Mouse (Mus musculus) layer of hippocampus, postnatal 25 days (tissue): ENCODE results near the gene Oprl1. TPM values are rescaled to one million over a fixed set of nuclear protein-coding genes. Genes with fewer than 3 reads are reported as not detected.

Source experiments
- DNase-seq, 2 experiments: peaks; one replicate each; pipeline ENCODE4 v3.0.0; 2022; ENCODE audit warnings: mixed read lengths in 2 of 2, low spot score in 1 of 2; ENCODE audit errors: extremely low spot score in 1 of 2
- total RNA-seq, 2 experiments: library from RNA; stranded (reverse); gene quantifications; 2 replicates each; pipeline ENCODE4 v1.2.3; 2021

Oprl1 gene
- total RNA-seq, 2 experiments from 2014 or later = 44.6 to 52.6 TPM

DNA sequence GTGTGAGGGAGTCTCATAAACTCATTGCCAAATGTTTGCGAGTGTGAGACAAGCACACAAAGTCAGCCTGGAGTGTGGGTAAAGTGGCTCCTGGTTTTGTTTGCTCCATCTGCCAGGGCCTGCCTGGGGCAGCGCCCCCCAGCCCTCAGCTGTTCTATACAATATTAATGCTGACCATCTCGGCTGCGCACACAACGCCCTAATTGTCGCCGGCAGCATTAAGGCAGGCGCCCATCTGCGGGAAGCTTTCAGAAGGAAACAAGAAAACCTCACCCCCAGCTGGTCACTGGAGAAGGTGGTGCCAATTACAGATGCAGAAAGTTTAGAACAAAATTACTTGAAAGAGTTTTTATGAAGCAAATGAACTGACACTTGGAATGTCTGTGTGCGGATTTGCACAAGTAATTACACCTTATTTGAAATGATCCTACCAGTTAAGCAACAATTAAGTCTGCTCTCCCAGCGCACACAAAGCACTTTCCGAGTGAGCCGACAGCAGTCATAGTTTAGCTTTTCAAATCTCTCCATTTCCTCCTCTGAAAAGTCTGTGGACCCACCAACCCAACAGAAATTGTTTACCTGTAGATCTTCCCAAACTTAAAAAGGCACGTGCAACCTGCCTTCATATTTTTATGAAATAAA, 49.2 kb downstream of the Oprl1 start:
- no peak for DNase-seq

DNA sequence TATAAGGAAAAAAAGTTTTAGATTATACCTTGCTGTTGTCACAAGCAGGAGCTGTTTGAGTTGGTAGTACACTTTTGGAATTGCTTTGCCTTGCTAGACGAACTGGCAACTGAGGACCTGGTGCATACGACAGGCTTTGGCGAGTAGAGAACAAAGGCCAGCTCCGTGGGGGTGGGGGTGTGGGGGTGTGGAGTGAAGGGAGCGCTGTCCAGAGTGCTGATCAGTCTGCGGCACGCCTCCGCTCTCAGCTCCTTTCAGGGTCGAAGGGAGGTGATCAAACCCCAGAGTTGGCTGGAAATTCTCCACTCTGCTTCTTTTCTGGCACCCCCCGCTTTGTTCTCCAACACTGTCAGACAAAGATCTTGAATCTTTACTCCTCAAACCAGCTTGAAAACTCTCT, 49.8 kb downstream of the Oprl1 start:
- DNase-seq = peak in 1 of 2 experiments; percentile 42

- no peak for DNase-seq
Measured at GRCm38 (mm10) chr2:181765251-181765650, 50.4 kb downstream of the Oprl1 start.

DNA sequence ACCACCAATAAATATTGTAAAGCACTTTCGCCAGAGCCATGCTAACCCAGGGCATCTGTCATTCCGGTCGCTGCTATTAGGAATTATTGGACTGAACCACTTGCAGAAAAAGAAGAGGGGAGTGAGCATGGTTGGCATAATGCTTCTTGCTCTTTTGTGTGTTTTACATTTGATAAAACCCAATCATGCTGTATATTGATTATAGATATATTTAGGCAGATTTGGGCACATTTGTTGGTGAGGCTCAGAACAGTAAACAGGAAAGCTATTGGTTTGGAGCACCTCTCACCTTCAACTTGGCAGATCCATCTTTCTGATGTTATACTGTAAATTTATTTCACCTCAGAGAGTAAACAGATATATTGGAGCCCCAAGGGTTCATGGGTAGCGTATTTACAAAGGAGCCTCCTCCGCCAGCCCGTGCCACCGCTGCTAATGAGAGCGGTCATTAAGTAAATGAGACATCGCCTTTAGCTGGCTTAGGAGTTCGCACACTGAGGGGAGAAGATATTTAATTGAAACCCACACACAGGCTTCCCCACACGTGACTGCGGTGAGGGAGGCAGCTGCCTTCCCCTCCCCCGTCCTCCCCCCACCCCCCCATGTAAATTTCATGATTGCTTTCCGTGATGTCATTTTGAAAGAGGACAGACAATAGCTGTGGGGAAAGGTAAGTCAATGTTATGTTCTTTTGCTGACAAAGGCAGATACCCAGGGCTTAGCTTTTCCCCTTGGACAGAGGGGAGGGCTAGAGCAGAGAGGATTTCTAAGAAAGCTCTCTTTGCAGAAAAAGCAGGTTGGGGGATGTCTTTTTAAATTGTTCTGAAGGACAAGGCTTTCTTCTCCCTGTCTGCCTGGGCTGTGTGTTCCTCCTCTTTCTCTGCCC, 52.1 kb downstream of the Oprl1 start:
- peak; percentile 28 to 40 for DNase-seq

GRCm38 (mm10) chr2:181768451-181768850, 53.6 kb downstream of the Oprl1 start:
- DNase-seq = no peak

DNA sequence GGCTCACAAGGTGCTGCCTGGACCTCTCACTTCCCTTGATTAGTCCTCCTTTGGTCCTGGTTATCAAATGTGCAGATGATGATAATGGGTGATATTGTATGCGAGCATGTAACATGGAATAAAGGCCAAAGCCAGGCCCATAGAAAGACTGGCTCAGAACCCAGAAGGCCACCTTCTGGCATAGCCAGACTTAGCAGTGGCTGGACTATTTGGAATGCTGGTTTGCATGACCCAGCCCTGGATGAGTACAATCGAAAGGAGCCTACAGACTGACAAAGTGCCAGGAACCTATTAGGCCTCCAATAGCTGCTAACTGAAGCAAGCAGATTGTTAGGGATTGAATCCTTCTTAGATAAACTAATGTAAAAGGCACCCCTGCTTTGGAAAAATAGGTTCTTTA, 54.6 kb downstream of the Oprl1 start:
- DNase-seq = no peak

Other genes starting within 250 kb of the Oprl1 start
- not detected for gene Abhd16b, start 221.8 kb upstream of the Oprl1 start, total RNA-seq
- 10 to 100 TPM; 75.4 to 79.1 TPM for gene Tpd52l2, start 217.9 kb upstream of the Oprl1 start, total RNA-seq
- 100 to 1,000 TPM; 272 to 281 TPM for gene Dnajc5, start 194.5 kb upstream of the Oprl1 start, total RNA-seq
- gene Uckl1, start 130.1 kb upstream of the Oprl1 start, total RNA-seq = 10 to 100 TPM; 53.3 to 73.1 TPM
- 10 to 100 TPM; 57.9 to 58.8 TPM for gene Prpf6, start 123.1 kb upstream of the Oprl1 start, total RNA-seq
- gene Zfp512b, start 122.2 kb upstream of the Oprl1 start, total RNA-seq = 100 to 1,000 TPM in 1 of 2 experiments, 10 to 100 TPM in 1; 82.8 to 114 TPM
- 10 to 100 TPM; 11.7 to 14.2 TPM for gene Samd10, start 115.8 kb upstream of the Oprl1 start, total RNA-seq
- gene Gm29797, start 58.0 kb upstream of the Oprl1 start, total RNA-seq = 1 to 10 TPM in 1 of 2 experiments, under 1 TPM in 1; 0.49 to 1.0 TPM
- 10 to 100 TPM; 10.6 to 14.8 TPM for gene Sox18, start 43.4 kb upstream of the Oprl1 start, total RNA-seq
- gene Tcea2, start 34.7 kb upstream of the Oprl1 start, total RNA-seq = 10 to 100 TPM; 53.7 to 65.7 TPM
- 10 to 100 TPM; 32.2 to 39.5 TPM for gene Rgs19, start 21.0 kb upstream of the Oprl1 start, total RNA-seq
- gene Lkaaear1, start 16.6 kb upstream of the Oprl1 start, total RNA-seq = not detected
- 10 to 100 TPM; 26.4 to 34.5 TPM for gene Myt1, start 48.3 kb downstream of the Oprl1 start, total RNA-seq
- gene Pcmtd2, start 122.8 kb downstream of the Oprl1 start, total RNA-seq = 10 to 100 TPM; 84.9 to 86.9 TPM
- 10 to 100 TPM; 26.0 to 27.9 TPM for gene Polr3k, start 149.3 kb downstream of the Oprl1 start, total RNA-seq